Mouse (Mus musculus): ENCODE measurements around the gene Atp6v0d1. TPM values are rescaled to one million over a fixed set of nuclear protein-coding genes. Genes with fewer than 3 reads are reported as not detected.
A peak's percentile ranks its signal among the peaks of the same experiment; 100 is the strongest.
"Not testable (repeated sequence)": the region's sequence is repeated elsewhere in the genome, so short reads cannot be mapped to it uniquely, and the experiment has no call there.

Gene Atp6v0d1
- total RNA-seq, 2 experiments from 2014 or later: 86.2 to 239 TPM

- no peak for ATAC-seq (ENCODE audit: poor library complexity, severe bottlenecking)
These were observed 9.7 kb upstream of the Atp6v0d1 start for GRCm38 (mm10) chr8:105575538-105575937.

- no peak for ATAC-seq (ENCODE audit: poor library complexity, severe bottlenecking)
These were observed 8.9 kb upstream of the Atp6v0d1 start for GRCm38 (mm10) chr8:105574741-105575140.

- ATAC-seq (ENCODE audit: poor library complexity, severe bottlenecking): no peak
These were observed 7.6 kb upstream of the Atp6v0d1 start for GRCm38 (mm10) chr8:105573427-105573826.

- no peak for ATAC-seq (ENCODE audit: poor library complexity, severe bottlenecking)
These were observed 6.0 kb upstream of the Atp6v0d1 start for GRCm38 (mm10) chr8:105571810-105572209.

GRCm38 (mm10) chr8:105566703-105567595 lies 1.1 kb upstream of the Atp6v0d1 start:
- peak; percentile 12 for ATAC-seq (ENCODE audit: poor library complexity, severe bottlenecking)

- ATAC-seq (ENCODE audit: poor library complexity, severe bottlenecking): peak; percentile 43
These were observed 406 bp downstream of the Atp6v0d1 start for GRCm38 (mm10) chr8:105565401-105565881.

- not testable (repeated sequence) for ATAC-seq (ENCODE audit: poor library complexity, severe bottlenecking)
These were observed 1.1 kb downstream of the Atp6v0d1 start for GRCm38 (mm10) chr8:105564573-105565229.

- ATAC-seq (ENCODE audit: poor library complexity, severe bottlenecking): no peak
These were observed 2.0 kb downstream of the Atp6v0d1 start for GRCm38 (mm10) chr8:105563871-105564270.

- ATAC-seq (ENCODE audit: poor library complexity, severe bottlenecking): no peak
These were observed 3.0 kb downstream of the Atp6v0d1 start for GRCm38 (mm10) chr8:105562863-105563262.

GRCm38 (mm10) chr8:105555230-105555629 lies 10.6 kb downstream of the Atp6v0d1 start:
- ATAC-seq (ENCODE audit: poor library complexity, severe bottlenecking): no peak

GRCm38 (mm10) chr8:105554087-105554486 lies 11.8 kb downstream of the Atp6v0d1 start:
- ATAC-seq (ENCODE audit: poor library complexity, severe bottlenecking): peak; percentile 87

- peak; percentile 64 for ATAC-seq (ENCODE audit: poor library complexity, severe bottlenecking)
These were observed 13.0 kb downstream of the Atp6v0d1 start for GRCm38 (mm10) chr8:105552824-105553223.

- ATAC-seq (ENCODE audit: poor library complexity, severe bottlenecking): no peak
These were observed 13.8 kb downstream of the Atp6v0d1 start for GRCm38 (mm10) chr8:105552032-105552431.

GRCm38 (mm10) chr8:105550083-105550482 lies 15.8 kb downstream of the Atp6v0d1 start:
- ATAC-seq (ENCODE audit: poor library complexity, severe bottlenecking): no peak

- no peak for ATAC-seq (ENCODE audit: poor library complexity, severe bottlenecking)
These were observed 16.3 kb downstream of the Atp6v0d1 start for GRCm38 (mm10) chr8:105549506-105549905.

GRCm38 (mm10) chr8:105546384-105547350 lies 19.2 kb downstream of the Atp6v0d1 start:
- no peak for ATAC-seq (ENCODE audit: poor library complexity, severe bottlenecking)

GRCm38 (mm10) chr8:105545249-105545648 lies 20.6 kb downstream of the Atp6v0d1 start:
- ATAC-seq (ENCODE audit: poor library complexity, severe bottlenecking): no peak

GRCm38 (mm10) chr8:105544544-105545205 lies 21.2 kb downstream of the Atp6v0d1 start:
- ATAC-seq (ENCODE audit: poor library complexity, severe bottlenecking): no peak

GRCm38 (mm10) chr8:105543703-105544102 lies 22.1 kb downstream of the Atp6v0d1 start:
- no peak; the same call in 1 of the 2 replicates for ATAC-seq (ENCODE audit: poor library complexity, severe bottlenecking)

GRCm38 (mm10) chr8:105542808-105543207 lies 23.0 kb downstream of the Atp6v0d1 start:
- ATAC-seq (ENCODE audit: poor library complexity, severe bottlenecking): no peak

Measured in megakaryocyte, adult 5-6 weeks (primary cell).